Mouse (Mus musculus) stomach, embryonic 15.5 days (tissue): Measurements from ENCODE around the gene Arhgap40. TPM values are rescaled to one million over a fixed set of nuclear protein-coding genes. Genes with fewer than 3 reads are reported as not detected.

Source experiments
- ATAC-seq: fragments of 200-750 bp; cut with Nextera tagmentation; 2 replicates; pipeline ENCODE4 v1.8.0; 2017; ENCODE audit warnings: low read depth, moderate number of reproducible peaks, moderate TSS enrichment; ENCODE audit not compliant: insufficient read depth, low FRiP score
- H3K27ac ChIP-seq: fragments of 300-500 bp; sonication (generic); 2 replicates; pipeline ENCODE4 v1.5.1; 2015; ENCODE audit warnings: mild to moderate bottlenecking, inconsistent platforms
- H3K27me3 ChIP-seq: fragments of 300-500 bp; sonication (generic); replicated peaks from 2 replicates; pipeline ENCODE4 v1.6.1; 2015; ENCODE audit warnings: inconsistent platforms
- H3K36me3 ChIP-seq: fragments of 300-500 bp; sonication (generic); 2 replicates; pipeline ENCODE4 v1.6.1; 2015; ENCODE audit warnings: inconsistent platforms
- H3K4me1 ChIP-seq: fragments of 300-500 bp; sonication (generic); 2 replicates; pipeline ENCODE4 v1.6.1; 2015; ENCODE audit warnings: inconsistent platforms
- H3K4me2 ChIP-seq: fragments of 300-500 bp; sonication (generic); 2 replicates; pipeline ENCODE4 v1.6.1; 2015; ENCODE audit warnings: mild to moderate bottlenecking, inconsistent platforms
- H3K4me3 ChIP-seq: fragments of 300-500 bp; sonication (generic); replicated peaks from 2 replicates; pipeline ENCODE4 v1.5.1; 2015; ENCODE audit warnings: inconsistent platforms
- H3K9ac ChIP-seq: fragments of 300-500 bp; sonication (generic); 2 replicates; pipeline ENCODE4 v1.6.1; 2015; ENCODE audit warnings: inconsistent platforms
- H3K9me3 ChIP-seq: fragments of 300-500 bp; sonication (generic); 2 replicates; pipeline ENCODE4 v1.6.1; 2016; ENCODE audit warnings: inconsistent platforms
- WGBS: fragments of 180-500 bp; shearing (Covaris S2); methylation state at CpG from one replicate; pipeline ENCODE4 v1.1.7; 2015; 5-methylcytosine and 5-hydroxymethylcytosine counted together
- polyA plus RNA-seq: library from polyadenylated mRNA; unstranded; fragments of >200 nt; fragmentation: Nextera tagmentation; extraction: Ambion mirVana; gene quantifications from 2 replicates; pipeline ENCODE4 v1.2.1, GENCODE M21; 2015

Gene Arhgap40
- polyA plus RNA-seq, 1 experiment from 2014 or later: 2.9 TPM

DNA sequence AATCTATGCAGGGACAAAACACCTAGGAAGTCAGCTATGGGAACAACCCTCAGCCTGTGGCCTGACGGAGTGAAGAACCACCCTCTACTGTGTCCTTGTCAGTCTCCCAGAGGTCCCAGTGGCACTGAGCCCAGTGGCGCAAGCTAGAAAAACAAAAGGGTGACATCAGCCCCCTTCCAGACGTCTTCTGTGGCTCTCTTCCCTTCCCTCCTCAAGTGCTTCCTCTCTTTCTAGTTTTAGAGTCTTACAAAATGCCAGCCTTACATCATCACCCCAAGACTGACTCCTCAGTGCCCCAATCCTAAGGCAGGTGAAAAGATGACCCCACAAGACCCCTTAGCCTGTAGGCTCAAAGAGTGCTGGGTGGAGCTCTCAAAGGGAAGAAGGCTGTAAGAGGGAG, 77.9 kb downstream of the Arhgap40 start:
- no peak for ATAC-seq
- Histone ChIP-seq H3K27ac (no peak overlapping the region), H3K36me3 (no peaks in the 10 kb centered on the region), H3K9me3 (no peaks in the 10 kb centered on the region), H3K4me3 (no peak overlapping the region), H3K4me2 (no peak overlapping the region), H3K27me3 (peaks cover 3% of the 10 kb centered on the region; the same call in 1 of the 2 replicates), H3K4me1 (no peaks in the 10 kb centered on the region), H3K9ac (no peak overlapping the region)
- 46% methylated on average over 3 of the region's 3 CpGs for whole genome bisulfite sequencing

DNA sequence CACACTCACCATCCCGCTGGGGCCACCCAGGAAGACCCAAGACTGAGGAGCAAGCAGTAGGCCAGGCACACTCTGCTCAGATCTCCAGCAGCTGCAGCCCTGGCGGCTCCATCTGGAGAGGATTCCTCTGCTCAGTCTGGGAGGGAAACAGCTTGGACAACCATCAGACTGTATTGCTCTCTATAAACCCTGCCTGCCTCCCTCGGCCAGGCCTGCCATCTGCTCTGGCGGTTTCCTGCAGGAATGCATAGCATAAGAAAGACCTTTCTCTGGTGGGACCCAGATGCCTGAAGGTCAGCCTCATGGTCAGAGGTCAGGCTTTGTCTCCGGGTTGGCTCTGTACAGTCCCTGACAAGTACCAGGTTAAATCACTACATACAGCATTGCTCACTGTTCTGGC, 78.7 kb downstream of the Arhgap40 start:
- no peak overlapping the region for H3K9ac ChIP-seq
- H3K36me3 ChIP-seq: no peaks in the 10 kb centered on the region
- no peaks in the 10 kb centered on the region for H3K9me3 ChIP-seq
- no peaks in the 10 kb centered on the region for H3K4me1 ChIP-seq
- ATAC-seq: no peak
- no peak overlapping the region for H3K4me2 ChIP-seq
- 48% methylated on average over 5 of the region's 5 CpGs for WGBS
- no peak overlapping the region for H3K27ac ChIP-seq
- no peak overlapping the region for H3K4me3 ChIP-seq
- peaks cover 3% of the 10 kb centered on the region; the same call in 1 of the 2 replicates for H3K27me3 ChIP-seq

DNA sequence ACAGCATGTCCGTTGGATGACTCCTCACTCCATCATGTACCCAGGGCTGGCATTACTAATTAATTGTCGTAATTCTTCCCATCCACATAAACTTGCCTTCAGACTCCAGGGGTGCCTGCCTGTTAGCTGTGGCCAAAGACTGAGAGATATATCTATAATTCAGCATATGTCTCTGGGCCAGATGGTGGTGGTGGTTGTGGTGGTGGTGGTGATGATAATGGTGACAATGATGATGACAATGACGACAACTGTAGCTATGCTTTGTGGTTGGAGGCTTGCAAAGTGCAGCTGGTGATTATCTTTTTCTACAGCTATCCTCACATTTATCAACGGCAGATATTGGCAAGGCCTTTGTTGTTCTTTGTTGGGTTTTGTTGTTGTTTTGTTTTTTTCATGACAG, 80.8 kb downstream of the Arhgap40 start:
- no peak overlapping the region for H3K9ac ChIP-seq
- H3K4me3 ChIP-seq: no peak overlapping the region
- no peaks in the 10 kb centered on the region for H3K9me3 ChIP-seq
- ATAC-seq: no peak
- no peak overlapping the region for H3K4me2 ChIP-seq
- H3K36me3 ChIP-seq: no peaks in the 10 kb centered on the region
- H3K4me1 ChIP-seq: no peaks in the 10 kb centered on the region
- peaks cover 3% of the 10 kb centered on the region; the same call in 1 of the 2 replicates for H3K27me3 ChIP-seq
- 73% methylated on average over 4 of the region's 4 CpGs for WGBS
- no peak overlapping the region for H3K27ac ChIP-seq

DNA sequence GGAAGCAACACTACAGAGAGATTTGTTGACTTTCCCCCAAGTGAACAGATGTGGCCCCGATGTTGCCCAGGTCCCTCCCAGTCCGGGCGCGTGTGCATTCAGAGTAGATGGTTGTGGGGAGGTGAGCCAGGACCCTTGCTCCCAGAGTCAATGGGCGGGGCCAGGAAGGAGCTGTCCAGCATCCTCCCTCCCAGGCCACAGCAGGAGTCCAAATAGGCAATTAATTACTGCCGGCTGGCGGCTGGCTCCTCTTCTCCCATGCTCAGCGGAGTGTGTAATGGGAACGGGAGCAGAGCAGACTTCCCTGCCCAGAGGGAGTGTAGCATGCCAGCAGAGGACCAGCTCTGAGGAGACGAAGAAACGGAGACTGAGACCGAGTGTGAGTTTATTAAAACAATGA, 82.5 kb downstream of the Arhgap40 start:
- Histone ChIP-seq H3K36me3 (no peaks in the 10 kb centered on the region), H3K9ac (no peak overlapping the region), H3K4me2 (no peak overlapping the region), H3K27ac (no peak overlapping the region), H3K9me3 (no peaks in the 10 kb centered on the region), H3K27me3 (peaks cover 10% of the 10 kb centered on the region), H3K4me1 (no peaks in the 10 kb centered on the region), H3K4me3 (no peak overlapping the region)
- WGBS: 2% methylated on average over 12 of the region's 12 CpGs
- ATAC-seq: no peak

DNA sequence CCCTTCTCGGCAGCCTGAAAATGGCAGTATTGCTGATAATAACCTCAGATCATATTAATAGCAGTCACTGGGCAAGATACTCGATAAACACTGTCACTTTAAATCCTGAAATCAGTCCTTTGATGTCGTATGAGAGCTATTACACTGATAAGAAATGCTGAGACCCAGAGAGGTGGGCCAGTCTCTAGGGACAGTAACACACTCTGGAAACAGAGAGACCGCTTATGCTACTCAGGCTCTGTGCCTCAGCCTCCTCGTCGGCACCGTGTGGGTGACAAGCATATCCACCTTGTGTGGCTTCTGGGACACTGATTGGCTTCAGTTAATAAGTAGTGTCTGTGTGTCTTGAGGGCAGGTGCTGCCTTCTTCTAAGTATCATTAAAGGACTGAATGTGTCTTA, 83.0 kb downstream of the Arhgap40 start:
- Histone ChIP-seq H3K9ac (no peak overlapping the region), H3K27me3 (peaks cover 13% of the 10 kb centered on the region)
- no peak for ATAC-seq

DNA sequence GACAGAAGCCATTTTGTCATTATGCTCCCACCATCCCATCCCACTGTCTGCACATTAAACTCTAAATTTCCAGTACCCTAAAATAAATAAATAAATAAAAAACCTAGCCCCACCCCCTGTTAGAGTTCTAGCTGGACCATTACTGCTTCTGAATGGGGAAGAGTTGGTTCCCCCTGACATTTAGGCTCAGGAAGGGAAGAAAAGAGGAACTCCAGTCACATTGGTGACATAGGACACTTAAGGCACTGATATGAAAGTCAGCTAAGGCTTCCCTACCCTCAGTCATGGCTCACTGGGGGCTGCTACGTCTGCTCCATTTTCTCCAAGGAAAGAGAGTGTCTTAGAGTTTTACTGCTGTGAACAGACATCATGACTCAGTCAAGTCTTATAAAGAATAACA, 84.2 kb downstream of the Arhgap40 start:
- peaks cover 13% of the 10 kb centered on the region for H3K27me3 ChIP-seq
- no peak for ATAC-seq

More for the DNA sequence above, 83.0 kb downstream of the Arhgap40 start:
- no peaks in the 10 kb centered on the region for H3K9me3 ChIP-seq
- WGBS: 39% methylated on average over 7 of the region's 7 CpGs
- no peaks in the 10 kb centered on the region for H3K36me3 ChIP-seq
- H3K4me3 ChIP-seq: no peak overlapping the region
- no peak overlapping the region for H3K4me2 ChIP-seq
- H3K27ac ChIP-seq: no peak overlapping the region
- H3K4me1 ChIP-seq: no peaks in the 10 kb centered on the region

More for the DNA sequence above, 84.2 kb downstream of the Arhgap40 start:
- 53% methylated on average over 1 of the region's 1 CpGs for WGBS
- no peak overlapping the region for H3K4me2 ChIP-seq
- no peak overlapping the region for H3K27ac ChIP-seq
- no peak overlapping the region for H3K9ac ChIP-seq
- H3K9me3 ChIP-seq: no peaks in the 10 kb centered on the region
- H3K4me1 ChIP-seq: no peaks in the 10 kb centered on the region
- H3K36me3 ChIP-seq: no peaks in the 10 kb centered on the region
- H3K4me3 ChIP-seq: no peak overlapping the region

Other genes with a start within 250 kb of the Arhgap40 start
- 6.0 and 8.2 TPM in 2 replicates for gene Lbp, start 206.3 kb upstream of the Arhgap40 start, polyA plus RNA-seq
- gene Snhg11, start 137.2 kb upstream of the Arhgap40 start, polyA plus RNA-seq: 5.9 and 6.9 TPM in 2 replicates
- 14.8 and 17.9 TPM in 2 replicates for gene Ralgapb, start 102.9 kb upstream of the Arhgap40 start, polyA plus RNA-seq
- 0.77 and 1.1 TPM in 2 replicates for gene Adig, start 10.2 kb upstream of the Arhgap40 start, polyA plus RNA-seq
- gene Slc32a1, start 98.0 kb downstream of the Arhgap40 start, polyA plus RNA-seq: not detected in 2 replicates
- 8.7 and 9.7 TPM in 2 replicates for gene Actr5, start 112.1 kb downstream of the Arhgap40 start, polyA plus RNA-seq
- gene Ppp1r16b, start 152.6 kb downstream of the Arhgap40 start, polyA plus RNA-seq: 3.8 and 4.2 TPM in 2 replicates